Mouse (Mus musculus) liver, adult 2 months (tissue): ENCODE data around the gene St6gal1. TPM values are rescaled to one million over a fixed set of nuclear protein-coding genes. Genes with fewer than 3 reads are reported as not detected.

Experiments
- DNase-seq: peaks from one replicate; pipeline ENCODE4 v3.0.0-alpha.2; 2011; ENCODE audit warnings: low read depth, low spot score; ENCODE audit errors: extremely low read depth
- H3K27ac ChIP-seq: fragments of 200-500 bp; replicated peaks from 2 replicates; pipeline ENCODE4 v1.5.1; 2012; ENCODE audit warnings: low read depth, mild to moderate bottlenecking, control low read depth, inconsistent platforms, low read length; ENCODE audit not compliant: insufficient read depth
- H3K27me3 ChIP-seq: fragments of 200-500 bp; 2 replicates; pipeline ENCODE4 v1.6.1; 2012; ENCODE audit warnings: mild to moderate bottlenecking, moderate library complexity, low read length, inconsistent platforms; ENCODE audit not compliant: control insufficient read depth, insufficient read depth
- H3K36me3 ChIP-seq: fragments of 200-500 bp; 2 replicates; pipeline ENCODE4 v1.6.1; 2012; ENCODE audit warnings: low read length, inconsistent platforms; ENCODE audit not compliant: control insufficient read depth, insufficient read depth
- H3K4me1 ChIP-seq: fragments of 200-500 bp; 2 replicates; pipeline ENCODE4 v1.6.1; 2011; ENCODE audit warnings: low read length; ENCODE audit not compliant: control insufficient read depth, insufficient read depth
- H3K4me3 ChIP-seq: fragments of 200-500 bp; 2 replicates; pipeline ENCODE4 v1.5.1; 2011; ENCODE audit warnings: low read depth, mild to moderate bottlenecking, control low read depth, low read length, moderate library complexity; ENCODE audit not compliant: insufficient read depth
- H3K79me2 ChIP-seq: fragments of 200-500 bp; 2 replicates; pipeline ENCODE4 v1.6.1; 2012; ENCODE audit warnings: inconsistent platforms, mild to moderate bottlenecking, low read length, moderate library complexity; ENCODE audit not compliant: control insufficient read depth, insufficient read depth
- H3K9ac ChIP-seq: fragments of 200-500 bp; 2 replicates; pipeline ENCODE4 v1.6.1; 2012; ENCODE audit warnings: low read depth, mild to moderate bottlenecking, control low read depth, inconsistent platforms, low read length
- CTCF ChIP-seq: fragments of 200-500 bp; IDR thresholded peaks from 2 replicates; pipeline ENCODE4 v1.5.1; 2011; ENCODE audit warnings: low read depth, low read length, control low read depth
- POLR2A ChIP-seq: fragments of 200-500 bp; IDR thresholded peaks from 2 replicates; pipeline ENCODE4 v1.6.1; 2011; ENCODE audit warnings: low read length, control low read depth; ENCODE audit not compliant: insufficient read depth; ENCODE audit errors: extremely low read depth
- WGBS: fragments of 180-500 bp; shearing (Covaris S2); methylation state at CpG from one replicate; pipeline ENCODE4 v1.1.7; 2018; 5-methylcytosine and 5-hydroxymethylcytosine counted together
- polyA plus RNA-seq: library from polyadenylated mRNA; depleted of rRNA; stranded (reverse); fragments of >200 nt; gene quantifications from 2 replicates; pipeline ENCODE4 v1.2.3, GENCODE M21; 2012
- total RNA-seq: library from RNA; depleted of rRNA; stranded (reverse); fragments of >200 nt; gene quantifications from 2 replicates; pipeline ENCODE4 v1.2.3, GENCODE M21; 2014

Gene St6gal1
- total and polyA plus RNA-seq, 2 experiments: 36.7 to 41.3 TPM

GRCm38 (mm10) chr16:23282241-23282640, 57.7 kb downstream of the St6gal1 start:
- DNase-seq: no peak
- WGBS: 83% methylated on average over 5 of the region's 5 CpGs
- TF ChIP-seq POLR2A (no peak), CTCF (no peak)
- no peaks in the 10 kb centered on the region for H3K79me2 ChIP-seq
- no peak overlapping the region for H3K9ac ChIP-seq
- H3K27ac ChIP-seq: no peak overlapping the region
- no peaks in the 10 kb centered on the region for H3K27me3 ChIP-seq
- H3K36me3 ChIP-seq: no peaks in the 10 kb centered on the region
- H3K4me1 ChIP-seq: no peaks in the 10 kb centered on the region
- no peak overlapping the region for H3K4me3 ChIP-seq

- H3K4me1 ChIP-seq: no peaks in the 10 kb centered on the region
- no peaks in the 10 kb centered on the region for H3K36me3 ChIP-seq
- no peak overlapping the region for H3K27ac ChIP-seq
- H3K79me2 ChIP-seq: no peaks in the 10 kb centered on the region
- no peak for TF ChIP-seq CTCF
- no peak for TF ChIP-seq POLR2A
- 95% methylated on average over 5 of the region's 5 CpGs for WGBS
- no peak for DNase-seq
- H3K27me3 ChIP-seq: no peaks in the 10 kb centered on the region
- no peak overlapping the region for H3K4me3 ChIP-seq
- H3K9ac ChIP-seq: no peak overlapping the region
Measured at GRCm38 (mm10) chr16:23282941-23283340, 58.4 kb downstream of the St6gal1 start.

- Histone ChIP-seq H3K36me3 (no peaks in the 10 kb centered on the region), H3K79me2 (no peaks in the 10 kb centered on the region), H3K27me3 (no peaks in the 10 kb centered on the region), H3K9ac (no peak overlapping the region), H3K27ac (no peak overlapping the region), H3K4me3 (no peak overlapping the region), H3K4me1 (no peaks in the 10 kb centered on the region)
- no peak for TF ChIP-seq POLR2A
- TF ChIP-seq CTCF: no peak
- 89% methylated on average over 1 of the region's 1 CpGs for WGBS
- no peak for DNase-seq
Measured at GRCm38 (mm10) chr16:23283677-23284076, 59.1 kb downstream of the St6gal1 start.

GRCm38 (mm10) chr16:23284470-23285394, 60.2 kb downstream of the St6gal1 start:
- TF ChIP-seq POLR2A: no peak
- no peak for TF ChIP-seq CTCF
- Histone ChIP-seq H3K27ac (no peak overlapping the region), H3K36me3 (no peaks in the 10 kb centered on the region), H3K79me2 (no peaks in the 10 kb centered on the region), H3K27me3 (no peaks in the 10 kb centered on the region), H3K4me3 (no peak overlapping the region), H3K4me1 (no peaks in the 10 kb centered on the region), H3K9ac (no peak overlapping the region)
- 92% methylated on average over 15 of the region's 15 CpGs for WGBS
- DNase-seq: no peak

- no peaks in the 10 kb centered on the region for H3K79me2 ChIP-seq
- no peak for DNase-seq
- H3K36me3 ChIP-seq: no peaks in the 10 kb centered on the region
- WGBS: 93% methylated on average over 11 of the region's 11 CpGs
- H3K27ac ChIP-seq: no peak overlapping the region
- no peak overlapping the region for H3K4me3 ChIP-seq
- H3K27me3 ChIP-seq: no peaks in the 10 kb centered on the region
- no peak for TF ChIP-seq CTCF
- no peak for TF ChIP-seq POLR2A
- peaks cover 10% of the 10 kb centered on the region for H3K4me1 ChIP-seq
- no peak overlapping the region for H3K9ac ChIP-seq
Measured at GRCm38 (mm10) chr16:23286380-23287097, 62.0 kb downstream of the St6gal1 start.
